In genomic region chr2:152226248-152227050, GRCm38 (mm10) we compare ENCODE assay signal across 7 mouse cellular contexts. TPM values are rescaled to one million over a fixed set of nuclear protein-coding genes. Genes with fewer than 3 reads are reported as not detected.
DNase-seq lines count a peak whose midpoint lies in the region; ATAC-seq lines count a peak whose summit lies in the region.

Gene Csnk2a1, plus strand, starts transcription at chr2:152226839.

- peak; percentile 98 for ATAC-seq in intestine, embryonic 15.5 days

- H3K4me1 ChIP-seq in intestine, embryonic 15.5 days (replicated peaks): peaks cover 8% of the 10 kb centered on the region; the same call in 1 of the 2 replicates
- H3K4me1 ChIP-seq in midbrain, embryonic 10.5 days: peaks cover 24% of the 10 kb centered on the region

- no peaks in the 10 kb centered on the region for H3K9me3 ChIP-seq in intestine, embryonic 15.5 days
- H3K9me3 ChIP-seq in midbrain, embryonic 10.5 days (replicated peaks): no peaks in the 10 kb centered on the region

- peak within 1 kb of the TSS; percentile 96 for H3K9ac ChIP-seq in intestine, embryonic 15.5 days

- WGBS in intestine, embryonic 15.5 days: under 1% methylated on average over 58 of the region's 58 CpGs
- under 1% methylated on average over 58 of the region's 58 CpGs for WGBS in midbrain, embryonic 10.5 days

- H3K4me3 ChIP-seq in intestine, embryonic 15.5 days (replicated peaks): peak within 1 kb of the TSS; percentile 92
- peak within 1 kb of the TSS; percentile 99 for H3K4me3 ChIP-seq in midbrain, embryonic 10.5 days

- peak within 1 kb of the TSS; percentile 63 for H3K4me2 ChIP-seq in intestine, embryonic 15.5 days (replicated peaks)

- intact Hi-C loops in gastrocnemius, postnatal 36 days (cut with DNase I): no loop called here
- intact Hi-C loops in left cerebral cortex, postnatal 25 days (cut with DNase I): no loop called here

- H3K27ac ChIP-seq in intestine, embryonic 15.5 days: peak within 1 kb of the TSS; percentile 99
- H3K27ac ChIP-seq in midbrain, embryonic 10.5 days (replicated peaks): peak within 1 kb of the TSS; percentile 99

- peak; percentile 88 to 91 for DNase-seq in adrenal gland, adult 18-20 months (ENCODE audit: low spot score in 2 of 2)
- peak; percentile 96 for DNase-seq in embryo, embryonic 11 days
- DNase-seq in gastrocnemius, postnatal 36 days: peak; percentile 82 to 85
- peak; percentile 95 to 97 for DNase-seq in left cerebral cortex, postnatal 25 days (ENCODE audit: low spot score in 2 of 2)
- DNase-seq in midbrain, embryonic 10.5 days (ENCODE audit: low spot score): peak; percentile 90
- DNase-seq in right cerebral cortex, postnatal 4 days: peak; percentile 86

- H3K36me3 ChIP-seq in intestine, embryonic 15.5 days: no peaks in the 10 kb centered on the region
- peaks cover 27% of the 10 kb centered on the region for H3K36me3 ChIP-seq in midbrain, embryonic 10.5 days

- no peaks in the 10 kb centered on the region for H3K27me3 ChIP-seq in intestine, embryonic 15.5 days (replicated peaks)
- no peaks in the 10 kb centered on the region for H3K27me3 ChIP-seq in midbrain, embryonic 10.5 days (ENCODE audit: low read depth, poor library complexity, severe bottlenecking)

RNA-seq across cellular contexts. Expression of gene Csnk2a1, which starts in this region (rescaled TPM):
- 10 to 100 TPM; 88.2 to 98.6 TPM for total RNA-seq in adrenal gland, adult 18-20 months (2021)
- 10 to 100 TPM; 82.6 to 84.0 TPM for total RNA-seq in gastrocnemius, postnatal 36 days (2021)
- polyA plus RNA-seq in intestine, embryonic 15.5 days (2015; fragmentation: Nextera tagmentation; extraction: Ambion mirVana): 79.3 and 92.3 TPM in 2 replicates
- total RNA-seq in left cerebral cortex, postnatal 25 days (2021): 100 to 1,000 TPM; 100 to 107 TPM
- polyA plus RNA-seq in midbrain, embryonic 10.5 days (2016; fragmentation: Nextera tagmentation; extraction: Ambion mirVana): 79.1 and 82.7 TPM in 2 replicates

Comparison
In these comparisons a context has a peak if more than half of its experiments do, and no peak if none do; other contexts are left out.
1. Peak in every context shown above with its lines: DNase-seq, ATAC-seq, H3K4me3 ChIP-seq and H3K27ac ChIP-seq.